Mouse (Mus musculus) megakaryocyte, embryonic 14.5 days (primary cell): ENCODE results near the gene Pitpnm1.

Source experiments
- FLI1 ChIP-seq: IDR thresholded peaks from 2 replicates; pipeline ENCODE4 v1.6.1; 2012; ENCODE audit warnings: low read length, inconsistent platforms, mixed read lengths
- GATA1 ChIP-seq: IDR thresholded peaks from 3 replicates; pipeline ENCODE4 v1.6.1; 2012; ENCODE audit warnings: mixed read lengths, low read length, inconsistent platforms, borderline replicate concordance

DNA sequence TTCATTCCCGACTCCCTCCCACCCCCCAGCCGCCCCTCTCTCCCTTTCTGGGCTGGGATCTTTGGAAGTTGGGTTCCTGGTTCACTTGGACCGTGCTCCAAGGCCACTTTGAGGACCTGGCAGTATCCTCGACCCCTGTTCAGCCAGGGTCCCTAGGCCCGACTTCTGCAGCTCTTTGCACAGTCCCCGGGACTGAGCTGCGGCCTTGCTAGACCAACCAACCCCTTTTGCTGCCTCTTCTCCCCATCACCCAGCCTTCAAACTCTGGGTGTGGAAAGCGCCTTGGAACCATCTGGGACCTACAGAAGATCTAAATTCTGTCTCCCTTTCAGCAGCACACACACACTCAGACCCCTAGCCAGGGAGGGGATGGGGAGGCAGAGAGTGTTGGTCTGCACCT lies 49.0 kb downstream of the Pitpnm1 start:
- TF ChIP-seq GATA1 (no peak), FLI1 (no peak)
